Mouse (Mus musculus) myocyte (in vitro differentiated cells): ENCODE measurements around the gene Nudt7.

Source experiments
- CEBPB ChIP-seq: IDR thresholded peaks from 2 replicates; pipeline ENCODE4 v1.6.1; 2011; ENCODE audit warnings: mild to moderate bottlenecking, moderate library complexity; ENCODE audit not compliant: poor library complexity, insufficient read depth, severe bottlenecking
- E2F4 ChIP-seq: IDR thresholded peaks from one replicate; pipeline ENCODE4 v1.6.1; 2011; ENCODE audit warnings: mild to moderate bottlenecking, control low read depth, moderate library complexity; ENCODE audit not compliant: insufficient read depth
- MAX ChIP-seq: IDR thresholded peaks from one replicate; pipeline ENCODE4 v1.6.1; 2011; ENCODE audit warnings: low read depth, mild to moderate bottlenecking, control low read depth
- MYOD1 ChIP-seq, 3 experiments: IDR thresholded peaks; one replicate each; pipeline ENCODE4 v1.6.1; 2011; ENCODE audit warnings: control low read depth in 2 of 3, low read depth in 2 of 3, mild to moderate bottlenecking in 2 of 3, moderate library complexity in 1 of 3; ENCODE audit not compliant: insufficient read length in 2 of 3, control insufficient read depth in 1 of 3
- MYOG ChIP-seq, 3 experiments: IDR thresholded peaks; one replicate each; pipeline ENCODE4 v1.6.1; 2011; ENCODE audit warnings: control low read depth in 2 of 3, low read depth in 2 of 3, mild to moderate bottlenecking in 2 of 3; ENCODE audit not compliant: insufficient read length in 2 of 3, control insufficient read depth in 1 of 3, insufficient read depth in 1 of 3
- POLR2A ChIP-seq: IDR thresholded peaks from one replicate; pipeline ENCODE4 v1.6.1; 2011; ENCODE audit warnings: low read depth, mild to moderate bottlenecking, control low read depth, moderate library complexity; ENCODE audit not compliant: insufficient read length
- POLR2AphosphoS2 ChIP-seq: IDR thresholded peaks from one replicate; pipeline ENCODE4 v1.6.1; 2011; ENCODE audit warnings: low read depth, control low read depth; ENCODE audit not compliant: insufficient read length
- REST ChIP-seq: IDR thresholded peaks from one replicate; pipeline ENCODE4 v1.6.1; 2011; ENCODE audit warnings: mild to moderate bottlenecking, control low read depth, moderate library complexity; ENCODE audit not compliant: insufficient read depth, insufficient read length
- SRF ChIP-seq: IDR thresholded peaks from one replicate; pipeline ENCODE4 v1.6.1; 2011; ENCODE audit warnings: low read depth; ENCODE audit not compliant: control insufficient read depth, insufficient read length
- TCF12 ChIP-seq: IDR thresholded peaks from one replicate; pipeline ENCODE4 v1.6.1; 2011; ENCODE audit warnings: mild to moderate bottlenecking, control low read depth; ENCODE audit not compliant: poor library complexity, insufficient read depth, severe bottlenecking
- TCF3 ChIP-seq: IDR thresholded peaks from one replicate; pipeline ENCODE4 v1.6.1; 2011; ENCODE audit warnings: low read depth, control low read depth; ENCODE audit not compliant: insufficient read length
- USF1 ChIP-seq: IDR thresholded peaks from one replicate; pipeline ENCODE4 v1.6.1; 2011; ENCODE audit warnings: low read depth, mild to moderate bottlenecking, control low read depth, moderate library complexity

DNA sequence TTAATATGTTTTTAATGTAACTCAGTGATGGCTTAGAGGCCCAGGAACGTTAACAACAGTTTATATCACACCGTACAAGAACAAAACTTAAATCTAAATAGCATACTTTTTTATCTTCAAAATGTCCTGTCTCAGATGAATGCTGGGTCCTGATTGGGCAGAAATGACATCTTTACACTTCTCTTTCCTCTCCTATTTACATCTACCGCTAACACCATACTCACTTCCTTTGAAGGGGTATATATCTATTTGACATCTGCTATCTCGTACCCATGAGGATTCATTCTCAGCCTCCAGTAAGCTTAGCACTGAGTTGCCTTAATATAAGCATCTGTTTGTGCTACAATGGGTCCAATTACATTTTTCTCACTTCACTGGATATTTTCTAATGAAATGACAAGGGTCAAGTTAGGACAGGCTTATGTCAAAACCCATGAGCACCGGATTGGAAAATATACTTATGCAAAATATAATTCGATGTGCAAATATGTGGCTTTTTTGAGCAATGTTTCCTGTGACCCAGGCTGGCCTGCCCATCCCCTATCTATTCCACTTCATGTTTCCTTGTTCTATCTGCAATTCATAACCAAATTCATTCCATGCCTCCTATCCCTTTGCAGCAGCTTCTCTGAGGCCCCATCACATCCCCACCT lies 31.2 kb downstream of the Nudt7 start:
- TF ChIP-seq TCF3 (no peak), USF1 (no peak), POLR2A (no peak), CEBPB (no peak), MYOG (IDR thresholded peaks at IDR 0.05; ENCODE audit: control insufficient read depth in 1 of 3, insufficient read depth in 1 of 3, insufficient read length in 2 of 3, low read depth in 2 of 3) (no peak), SRF (no peak), MAX (no peak), POLR2AphosphoS2 (no peak), TCF12 (no peak), MYOD1 (IDR thresholded peaks at IDR 0.05; ENCODE audit: control insufficient read depth in 1 of 3, insufficient read length in 2 of 3, low read depth in 2 of 3) (no peak), E2F4 (no peak), REST (no peak)
